Mouse (Mus musculus): ENCODE measurements at regions not wholly inside any gene's neighbourhood (a gene's known extent, or its start where the extent isn't known, plus 50 kb on each side); places are given as distances from the start of the nearest gene placed in this dataset.
"Not testable (repeated sequence)": the region's sequence is repeated elsewhere in the genome, so short reads cannot be mapped to it uniquely, and the experiment has no call there.

GRCm38 (mm10) chr3:147736673-147737439 is 884.7 kb downstream of the Ttll7 start:
- no peak for ATAC-seq (replicated peaks; ENCODE audit: poor library complexity, severe bottlenecking)

- ATAC-seq (replicated peaks; ENCODE audit: poor library complexity, severe bottlenecking) = no peak
Observed at GRCm38 (mm10) chr3:147716391-147716790, 864.2 kb downstream of the Ttll7 start.

- no peak for ATAC-seq (replicated peaks; ENCODE audit: poor library complexity, severe bottlenecking)
Observed at GRCm38 (mm10) chr3:147707401-147707801, 855.2 kb downstream of the Ttll7 start.

GRCm38 (mm10) chr3:147683730-147684129 is 831.6 kb downstream of the Ttll7 start:
- ATAC-seq (replicated peaks; ENCODE audit: poor library complexity, severe bottlenecking) = no peak

- no peak for ATAC-seq (replicated peaks; ENCODE audit: poor library complexity, severe bottlenecking)
Observed at GRCm38 (mm10) chr3:147680299-147680698, 828.1 kb downstream of the Ttll7 start.

- ATAC-seq (replicated peaks; ENCODE audit: poor library complexity, severe bottlenecking) = no peak
Observed at GRCm38 (mm10) chr3:147662572-147662971, 810.4 kb downstream of the Ttll7 start.

- no peak for ATAC-seq (replicated peaks; ENCODE audit: poor library complexity, severe bottlenecking)
Observed at GRCm38 (mm10) chr3:147652849-147653248, 800.7 kb downstream of the Ttll7 start.

GRCm38 (mm10) chr3:147635486-147635885 is 783.3 kb downstream of the Ttll7 start:
- ATAC-seq (replicated peaks; ENCODE audit: poor library complexity, severe bottlenecking) = not testable (repeated sequence)

- no peak for ATAC-seq (replicated peaks; ENCODE audit: poor library complexity, severe bottlenecking)
Observed at GRCm38 (mm10) chr3:147631151-147631550, 779.0 kb downstream of the Ttll7 start.

- no peak for ATAC-seq (replicated peaks; ENCODE audit: poor library complexity, severe bottlenecking)
Observed at GRCm38 (mm10) chr3:147583697-147584315, 731.6 kb downstream of the Ttll7 start.

- no peak for ATAC-seq (replicated peaks; ENCODE audit: poor library complexity, severe bottlenecking)
Observed at GRCm38 (mm10) chr3:147571850-147572249, 719.7 kb downstream of the Ttll7 start.

GRCm38 (mm10) chr3:147545329-147546006 is 693.3 kb downstream of the Ttll7 start:
- ATAC-seq (replicated peaks; ENCODE audit: poor library complexity, severe bottlenecking) = no peak

GRCm38 (mm10) chr3:147542285-147542684 is 690.1 kb downstream of the Ttll7 start:
- ATAC-seq (replicated peaks; ENCODE audit: poor library complexity, severe bottlenecking) = no peak

- ATAC-seq (replicated peaks; ENCODE audit: poor library complexity, severe bottlenecking) = no peak
Observed at GRCm38 (mm10) chr3:147537584-147537983, 685.4 kb downstream of the Ttll7 start.

- ATAC-seq (replicated peaks; ENCODE audit: poor library complexity, severe bottlenecking) = no peak
Observed at GRCm38 (mm10) chr3:147532196-147532595, 680.0 kb downstream of the Ttll7 start.

GRCm38 (mm10) chr3:147531608-147532180 is 679.5 kb downstream of the Ttll7 start:
- ATAC-seq (replicated peaks; ENCODE audit: poor library complexity, severe bottlenecking) = no peak
